Mouse (Mus musculus) MEL (cell line): ENCODE results near the gene Lrpprc.

Source experiments
- CTCF ChIP-seq, 3 experiments: IDR thresholded peaks in 2 of 3; conservative IDR thresholded peaks in 1 of 3; 2 replicates each; pipeline ENCODE4 v1.5.1; 2011 to 2012; ENCODE audit warnings: low read length in 3 of 3, low read depth in 2 of 3, mild to moderate bottlenecking in 2 of 3, improper control_type of control experiment in 1 of 3, inconsistent platforms in 1 of 3, mixed read lengths in 1 of 3, moderate library complexity in 1 of 3; ENCODE audit not compliant: control insufficient read depth in 1 of 3, insufficient read depth in 1 of 3, poor library complexity in 1 of 3, severe bottlenecking in 1 of 3
- MYC ChIP-seq: IDR thresholded peaks from 2 replicates; pipeline ENCODE4 v1.6.1; 2011; ENCODE audit warnings: low read depth, mild to moderate bottlenecking, low read length, improper control_type of control experiment, moderate library complexity
- POLR2AphosphoS5 ChIP-seq: IDR thresholded peaks from 2 replicates; pipeline ENCODE4 v1.6.1; 2012; ENCODE audit warnings: low read depth, borderline replicate concordance, mild to moderate bottlenecking, inconsistent platforms, low read length, moderate library complexity, mixed read lengths
- SMC3 ChIP-seq: IDR thresholded peaks from 2 replicates; pipeline ENCODE4 v1.6.1; 2011; ENCODE audit warnings: low read depth, low read length, improper control_type of control experiment
- USF1 ChIP-seq: IDR thresholded peaks from 2 replicates; pipeline ENCODE4 v1.6.1; 2014; ENCODE audit warnings: low read depth, mild to moderate bottlenecking, inconsistent platforms, low read length, improper control_type of control experiment, moderate library complexity
- ZC3H11A ChIP-seq: IDR thresholded peaks from 2 replicates; pipeline ENCODE4 v1.6.1; 2012; ENCODE audit warnings: low read depth, mild to moderate bottlenecking, inconsistent platforms, low read length, improper control_type of control experiment

DNA sequence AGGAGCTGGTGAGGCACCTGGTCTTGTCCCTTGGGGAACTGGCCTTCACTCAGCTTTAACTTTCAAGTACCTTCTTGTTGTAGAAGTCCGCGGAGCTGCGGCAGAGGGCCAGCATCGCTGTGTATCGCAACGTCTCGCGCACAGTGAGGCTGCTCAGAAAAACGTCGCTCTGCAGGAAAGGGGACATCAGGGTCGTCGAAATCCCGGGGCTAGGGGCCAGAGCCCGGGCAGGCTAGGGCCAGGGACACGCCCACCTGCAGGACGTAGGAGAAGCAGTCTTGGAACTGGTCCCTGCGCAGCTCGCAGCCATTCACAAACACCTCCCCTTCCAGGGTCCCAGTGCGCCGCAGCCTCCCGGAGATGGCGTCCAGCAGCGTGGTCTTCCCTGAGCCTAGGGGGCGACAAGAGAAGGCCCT lies 114.6 kb downstream of the Lrpprc start, which contains the start of gene Abcg8:
- TF ChIP-seq MYC (no peak), USF1 (no peak), CTCF (IDR thresholded peaks at IDR 0.05 in 2 of 3, conservative IDR thresholded peaks at IDR 0.05 in 1 of 3; ENCODE audit: control insufficient read depth in 1 of 3, insufficient read depth in 1 of 3, low read depth in 2 of 3, low read length in 3 of 3, poor library complexity in 1 of 3, severe bottlenecking in 1 of 3) (no peak), SMC3 (no peak), ZC3H11A (no peak), POLR2AphosphoS5 (no peak)
